Mouse (Mus musculus) thymus, adult 2 months (tissue): ENCODE data around the gene Ncmap.

Experiments
- CTCF ChIP-seq: fragments of 200-500 bp; IDR thresholded peaks from 2 replicates; pipeline ENCODE4 v1.5.1; 2012; ENCODE audit warnings: mild to moderate bottlenecking, control low read depth, low read length, moderate library complexity, borderline replicate concordance; ENCODE audit not compliant: control insufficient read depth, poor library complexity, insufficient read depth; ENCODE audit errors: extremely low read depth
- POLR2A ChIP-seq: fragments of 200-500 bp; IDR thresholded peaks from 2 replicates; pipeline ENCODE4 v1.6.1; 2012; ENCODE audit warnings: mild to moderate bottlenecking, low read length, control low read depth, moderate library complexity; ENCODE audit not compliant: control insufficient read depth, poor library complexity, insufficient read depth; ENCODE audit errors: extremely low read depth

DNA sequence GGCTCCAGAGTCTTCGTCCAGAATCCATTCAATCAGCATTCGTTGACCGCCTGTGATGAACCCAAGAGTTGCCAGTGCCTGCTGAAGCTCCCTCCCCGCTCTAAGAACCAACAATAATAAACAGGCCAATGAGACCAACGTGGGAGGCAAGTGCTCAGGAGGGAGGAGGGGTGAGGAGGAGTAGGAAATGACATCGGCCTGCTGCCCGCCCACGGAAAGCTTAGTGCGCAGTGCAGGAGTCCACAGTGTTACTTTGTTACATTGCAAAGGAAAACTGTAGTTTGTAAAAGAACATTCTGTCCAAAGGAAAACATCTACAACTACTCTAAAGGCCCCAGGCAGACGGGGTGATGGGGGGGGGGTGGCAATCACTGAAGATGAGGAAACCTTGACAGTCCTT lies 6.0 kb upstream of the Ncmap start:
- TF ChIP-seq CTCF (no peak), POLR2A (no peak)
